Mouse (Mus musculus) embryo, embryonic 9.5 days (tissue): ENCODE results near the gene Atg4a.
A peak's percentile ranks its signal among the peaks of the same experiment; 100 is the strongest.

Experiments used
- DNase-seq: peaks from one replicate; pipeline ENCODE4 v3.0.0-alpha.2; 2017; ENCODE audit errors: extremely low spot score

The Atg4a gene

GRCm38 (mm10) chrX:141158160-141158559 lies 201.5 kb downstream of the Atg4a start:
- peak; percentile 21 for DNase-seq

DNA sequence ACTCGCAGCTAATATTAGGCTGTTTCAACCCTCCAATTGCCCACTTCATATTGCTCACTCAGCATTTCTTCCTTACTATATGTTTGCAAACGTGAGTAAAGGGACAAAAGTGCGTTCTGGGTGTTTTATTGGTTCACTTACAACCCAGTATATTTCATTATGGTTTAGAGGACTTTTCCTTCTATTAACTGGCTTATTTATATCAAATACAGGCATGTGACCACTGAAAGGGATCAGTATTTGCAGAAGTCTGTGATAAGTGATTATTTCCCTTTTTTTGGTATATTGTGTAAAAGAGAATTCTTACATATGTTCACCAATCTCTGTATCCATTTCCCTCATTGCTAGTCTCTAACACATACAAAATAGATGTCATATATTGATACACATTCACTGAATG lies 203.7 kb downstream of the Atg4a start:
- no peak for DNase-seq

- no peak for DNase-seq
Observed at GRCm38 (mm10) chrX:141165067-141165466, 208.4 kb downstream of the Atg4a start.

GRCm38 (mm10) chrX:141175353-141175752 lies 218.6 kb downstream of the Atg4a start:
- DNase-seq = peak; percentile 25

DNA sequence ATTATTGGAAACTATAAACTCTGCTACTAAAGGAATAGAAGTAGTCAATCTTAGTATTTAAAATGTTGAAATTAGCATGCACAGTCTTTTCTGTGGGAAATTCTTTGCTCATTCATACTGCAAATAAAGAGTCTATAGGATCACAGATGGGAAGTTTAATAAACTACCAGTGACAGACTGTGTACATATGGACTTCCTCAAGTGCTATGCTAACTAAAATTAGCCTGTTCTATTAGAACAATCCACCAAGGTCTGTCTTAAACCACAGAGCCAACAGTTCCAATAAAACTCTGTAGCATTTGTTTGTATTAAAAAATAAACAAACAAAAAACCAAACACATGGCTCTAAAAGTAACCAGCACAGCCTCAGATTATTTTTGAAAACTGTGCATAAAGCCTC lies 238.3 kb downstream of the Atg4a start:
- no peak for DNase-seq

GRCm38 (mm10) chrX:141198993-141199392 lies 242.3 kb downstream of the Atg4a start:
- DNase-seq = no peak

DNA sequence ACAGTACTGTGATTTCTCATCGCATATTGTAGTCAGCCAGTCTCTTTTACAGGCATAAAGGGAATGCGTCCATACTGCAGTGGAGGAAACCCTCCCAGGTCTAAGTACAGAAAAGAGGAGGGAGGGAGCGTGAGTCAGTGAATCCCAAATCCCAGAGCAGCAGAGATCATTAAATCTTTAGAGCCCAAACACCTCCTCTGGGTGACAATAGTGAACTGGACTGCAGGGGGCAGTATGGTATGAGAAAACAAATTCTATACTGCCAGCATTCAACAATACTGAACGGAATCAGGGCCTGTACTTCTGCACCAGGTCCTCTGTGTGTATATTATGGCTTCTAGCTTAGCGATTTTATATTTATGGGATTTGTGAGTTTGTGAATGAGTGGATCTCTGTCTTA lies 256.1 kb downstream of the Atg4a start:
- DNase-seq = peak; percentile 35
